Mouse (Mus musculus) kidney, embryonic 16.5 days (tissue): ENCODE data around the gene Serpine1. TPM values are rescaled to one million over a fixed set of nuclear protein-coding genes. Genes with fewer than 3 reads are reported as not detected.

Source experiments
- ATAC-seq: fragments of 200-750 bp; cut with Nextera tagmentation; 2 replicates; pipeline ENCODE4 v1.8.0; 2017; ENCODE audit warnings: moderate TSS enrichment; ENCODE audit not compliant: low FRiP score, low TSS enrichment
- H3K27ac ChIP-seq: fragments of 300-500 bp; sonication (generic); 2 replicates; pipeline ENCODE4 v1.5.1; 2014; ENCODE audit warnings: low read length
- H3K27me3 ChIP-seq: fragments of 300-500 bp; sonication (generic); 2 replicates; pipeline ENCODE4 v1.6.1; 2014; ENCODE audit warnings: low read length, control low read depth, mixed read lengths; ENCODE audit not compliant: insufficient read depth
- H3K36me3 ChIP-seq: fragments of 300-500 bp; sonication (generic); 2 replicates; pipeline ENCODE4 v1.6.1; 2014; ENCODE audit warnings: low read length, control low read depth, mixed read lengths; ENCODE audit not compliant: insufficient read depth
- H3K4me1 ChIP-seq: fragments of 300-500 bp; sonication (generic); 2 replicates; pipeline ENCODE4 v1.6.1; 2014; ENCODE audit warnings: low read length, control low read depth, mixed read lengths; ENCODE audit not compliant: insufficient read depth
- H3K4me2 ChIP-seq: fragments of 300-500 bp; sonication (generic); replicated peaks from 2 replicates; pipeline ENCODE4 v1.6.1; 2014; ENCODE audit warnings: low read depth, low read length
- H3K4me3 ChIP-seq: fragments of 300-500 bp; sonication (generic); 2 replicates; pipeline ENCODE4 v1.5.1; 2014; ENCODE audit warnings: mild to moderate bottlenecking, low read length
- H3K9ac ChIP-seq: fragments of 300-500 bp; sonication (generic); replicated peaks from 2 replicates; pipeline ENCODE4 v1.6.1; 2014; ENCODE audit warnings: low read length
- H3K9me3 ChIP-seq: fragments of 300-500 bp; sonication (generic); 2 replicates; pipeline ENCODE4 v1.6.1; 2016; ENCODE audit warnings: low read length, control low read depth
- WGBS: fragments of 180-500 bp; shearing (Covaris S2); extraction: QIAGEN DNeasy Blood & Tissue Kit; methylation state at CpG from one replicate; pipeline ENCODE4 v1.1.7; 2014; 5-methylcytosine and 5-hydroxymethylcytosine counted together
- polyA plus RNA-seq: library from polyadenylated mRNA; unstranded; fragments of >200 nt; fragmentation: Nextera tagmentation; extraction: Ambion mirVana; gene quantifications from 2 replicates; pipeline ENCODE4 v1.2.1, GENCODE M21; 2015

Gene Serpine1
- polyA plus RNA-seq, 1 experiment from 2014 or later, result 0.29 TPM

DNA sequence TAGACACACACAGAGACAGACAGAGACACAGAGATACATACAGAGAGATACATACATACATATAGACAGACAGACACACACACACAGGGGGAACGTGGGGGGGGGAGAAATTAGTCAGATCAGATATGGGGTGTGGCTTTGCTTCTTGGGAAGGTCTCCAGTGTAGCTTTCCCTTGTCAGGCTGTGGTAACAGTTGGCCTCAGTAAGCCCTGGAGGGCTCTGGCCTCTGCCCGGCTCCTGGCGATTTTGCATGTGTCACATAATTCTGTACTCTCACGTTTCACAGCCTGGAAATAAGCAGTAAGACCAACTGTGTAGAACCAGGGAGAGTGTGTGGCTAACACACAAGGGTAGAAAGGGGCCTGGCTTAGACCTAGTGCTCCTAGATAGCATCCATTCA, 28.6 kb upstream of the Serpine1 start:
- H3K9me3 ChIP-seq, result no peaks in the 10 kb centered on the region
- no peaks in the 10 kb centered on the region for H3K36me3 ChIP-seq
- no peaks in the 10 kb centered on the region; the same call in 1 of the 2 replicates for H3K4me1 ChIP-seq
- no peak overlapping the region for H3K4me2 ChIP-seq
- H3K4me3 ChIP-seq, result no peak overlapping the region
- no peak overlapping the region for H3K27ac ChIP-seq
- 42% methylated on average over 4 of the region's 4 CpGs for WGBS
- ATAC-seq, result no peak
- H3K9ac ChIP-seq, result no peak overlapping the region
- no peaks in the 10 kb centered on the region for H3K27me3 ChIP-seq

DNA sequence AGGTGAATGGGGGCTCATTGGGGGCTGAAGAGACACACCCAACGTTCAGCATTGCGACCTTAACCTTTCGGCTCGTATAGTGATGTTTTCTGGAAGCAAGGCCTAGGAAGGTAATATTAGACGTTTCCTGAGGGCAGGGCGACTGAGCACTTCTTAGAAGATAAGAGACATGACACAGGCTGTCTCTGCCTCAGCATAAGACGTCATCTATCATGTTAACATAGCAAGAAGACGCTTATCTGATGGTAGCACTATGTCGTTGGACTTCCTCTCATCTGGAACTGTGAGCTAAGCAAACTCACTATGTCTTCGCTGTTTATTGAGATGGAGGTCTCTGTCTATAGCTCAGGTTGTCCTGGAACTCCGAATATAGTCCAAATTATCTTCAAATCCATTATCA, 26.4 kb upstream of the Serpine1 start:
- H3K27me3 ChIP-seq, result no peaks in the 10 kb centered on the region
- no peak overlapping the region for H3K4me3 ChIP-seq
- no peaks in the 10 kb centered on the region for H3K36me3 ChIP-seq
- no peaks in the 10 kb centered on the region for H3K9me3 ChIP-seq
- WGBS, result 56% methylated on average over 11 of the region's 11 CpGs
- ATAC-seq, result no peak
- H3K4me2 ChIP-seq, result no peak overlapping the region
- H3K4me1 ChIP-seq, result no peaks in the 10 kb centered on the region; the same call in 1 of the 2 replicates
- H3K9ac ChIP-seq, result no peak overlapping the region
- no peak overlapping the region for H3K27ac ChIP-seq

DNA sequence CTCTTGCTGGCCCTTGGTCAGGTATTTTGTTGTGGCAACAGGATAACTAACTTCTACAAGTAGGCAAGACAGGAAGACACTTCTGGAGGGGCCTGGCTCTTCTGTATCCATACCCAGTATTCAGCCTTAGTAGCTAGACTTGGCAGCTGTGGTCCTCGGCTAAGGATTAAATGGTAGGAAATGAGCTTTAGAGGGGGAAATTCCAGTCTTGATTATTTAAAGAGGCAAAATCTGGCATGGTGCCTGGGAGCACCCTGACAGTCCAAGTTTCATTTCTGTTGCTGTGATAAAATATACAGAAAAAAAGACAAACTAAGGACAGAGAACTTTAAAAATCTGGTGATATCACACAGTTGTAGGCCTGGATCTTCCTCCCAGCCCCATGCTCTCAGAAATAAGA, 24.0 kb upstream of the Serpine1 start:
- H3K9me3 ChIP-seq, result no peaks in the 10 kb centered on the region
- no peaks in the 10 kb centered on the region for H3K36me3 ChIP-seq
- H3K27ac ChIP-seq, result peak overlapping the region; percentile 20; the same call in 1 of the 2 replicates
- no peaks in the 10 kb centered on the region for H3K4me1 ChIP-seq
- ATAC-seq, result no peak
- H3K4me2 ChIP-seq, result no peak overlapping the region
- 60% methylated on average over 1 of the region's 1 CpGs for WGBS
- H3K9ac ChIP-seq, result no peak overlapping the region
- H3K27me3 ChIP-seq, result no peaks in the 10 kb centered on the region
- no peak overlapping the region for H3K4me3 ChIP-seq

DNA sequence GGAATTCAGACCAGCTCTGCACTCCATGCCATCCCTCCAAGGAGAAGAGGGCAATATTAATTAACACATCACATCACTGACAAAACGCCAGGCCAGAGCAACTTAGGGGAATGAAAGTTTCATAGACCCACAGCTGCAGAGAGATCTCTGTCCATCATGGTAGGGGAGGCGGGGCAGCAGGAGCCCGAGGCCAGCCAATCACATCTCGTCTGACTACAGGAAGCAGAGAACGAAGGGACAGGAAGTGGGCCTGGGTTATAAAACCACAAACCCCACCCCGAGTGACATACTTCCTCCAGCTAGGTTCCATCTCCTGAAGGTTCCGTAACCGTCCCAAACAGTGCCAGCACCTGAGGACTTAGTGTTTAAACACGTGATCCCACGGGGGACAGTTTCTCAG, 23.1 kb upstream of the Serpine1 start:
- WGBS, result 86% methylated on average over 10 of the region's 10 CpGs
- ATAC-seq, result no peak

DNA sequence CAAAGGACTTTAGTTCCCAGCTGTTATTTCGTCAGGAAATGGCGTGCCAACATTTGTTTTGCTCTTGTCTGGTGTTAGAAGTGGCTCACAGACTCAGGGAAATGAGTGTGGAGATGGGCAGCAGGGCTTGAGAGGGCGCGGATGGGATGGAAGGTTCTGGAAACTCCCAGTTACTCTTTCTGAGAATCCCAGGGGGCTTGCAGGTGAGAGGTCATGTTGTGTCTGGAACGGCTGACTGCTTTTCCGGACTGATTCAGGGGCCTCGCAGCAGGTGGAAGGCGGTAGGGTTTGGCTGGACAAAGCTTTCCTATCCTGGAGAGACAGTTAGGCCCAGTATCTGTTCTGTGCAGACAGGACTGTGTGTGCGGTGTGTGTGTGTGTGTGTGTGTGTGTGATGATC, 21.7 kb upstream of the Serpine1 start:
- H3K4me1 ChIP-seq, result no peaks in the 10 kb centered on the region
- 30% methylated on average over 9 of the region's 9 CpGs for WGBS
- H3K4me2 ChIP-seq, result no peak overlapping the region
- H3K36me3 ChIP-seq, result no peaks in the 10 kb centered on the region
- no peaks in the 10 kb centered on the region for H3K9me3 ChIP-seq
- no peak overlapping the region for H3K9ac ChIP-seq
- no peak overlapping the region for H3K27ac ChIP-seq
- no peak overlapping the region for H3K4me3 ChIP-seq
- ATAC-seq, result no peak
- H3K27me3 ChIP-seq, result no peaks in the 10 kb centered on the region

More for the DNA sequence above, 23.1 kb upstream of the Serpine1 start:
- Histone ChIP-seq H3K4me3 (no peak overlapping the region), H3K27me3 (no peaks in the 10 kb centered on the region), H3K4me1 (no peaks in the 10 kb centered on the region), H3K9me3 (no peaks in the 10 kb centered on the region), H3K36me3 (no peaks in the 10 kb centered on the region), H3K27ac (no peak overlapping the region), H3K9ac (no peak overlapping the region), H3K4me2 (no peak overlapping the region)

DNA sequence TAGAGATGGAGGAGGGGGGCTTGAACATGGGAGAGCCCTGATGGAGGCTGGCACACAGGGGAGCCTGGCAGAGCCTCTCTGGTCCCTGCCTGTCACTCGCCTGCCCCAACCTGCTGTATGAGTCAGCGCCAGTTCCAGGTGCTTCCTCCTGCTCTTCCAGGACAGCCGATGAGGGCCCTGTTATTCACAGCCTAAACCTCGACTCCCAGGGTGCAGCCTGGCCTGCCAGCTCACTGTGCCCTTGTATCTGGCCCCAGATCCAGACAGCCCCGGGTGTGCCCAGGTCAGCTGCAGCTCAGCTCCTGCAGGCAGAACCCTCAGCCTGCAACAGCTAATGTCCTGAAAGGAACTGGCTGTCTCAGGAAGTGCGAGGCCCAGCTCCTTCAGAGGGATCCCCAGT, 19.5 kb upstream of the Serpine1 start:
- no peaks in the 10 kb centered on the region for H3K9me3 ChIP-seq
- no peak overlapping the region for H3K4me3 ChIP-seq
- no peak overlapping the region for H3K27ac ChIP-seq
- no peak overlapping the region for H3K9ac ChIP-seq
- no peaks in the 10 kb centered on the region for H3K27me3 ChIP-seq
- H3K4me1 ChIP-seq, result no peaks in the 10 kb centered on the region
- 0 out of 2 replicates have a peak, but pooled peaks have one; percentile 15 for ATAC-seq
- no peak overlapping the region for H3K4me2 ChIP-seq
- no peaks in the 10 kb centered on the region for H3K36me3 ChIP-seq
- WGBS, result 64% methylated on average over 6 of the region's 6 CpGs

DNA sequence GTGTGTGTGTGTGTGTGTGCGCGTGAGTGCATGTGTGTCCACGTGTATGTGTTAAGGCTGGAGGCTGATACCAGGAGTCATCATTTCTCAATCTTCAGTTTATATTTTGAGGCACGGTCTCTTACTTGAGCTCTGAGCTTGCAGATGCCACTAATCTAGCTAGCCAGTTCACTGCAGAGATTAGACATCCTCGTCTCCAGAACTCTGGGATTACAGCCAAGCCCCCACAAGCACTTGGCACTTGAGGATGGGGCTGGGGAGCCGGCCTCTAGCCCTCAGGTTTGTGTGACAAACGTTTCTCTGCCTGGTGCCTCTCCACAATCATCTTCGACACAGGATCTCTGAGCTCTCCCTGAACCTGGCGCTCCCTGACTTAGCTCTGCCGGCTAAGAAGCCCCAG, 18.8 kb upstream of the Serpine1 start:
- WGBS, result 74% methylated on average over 10 of the region's 10 CpGs

DNA sequence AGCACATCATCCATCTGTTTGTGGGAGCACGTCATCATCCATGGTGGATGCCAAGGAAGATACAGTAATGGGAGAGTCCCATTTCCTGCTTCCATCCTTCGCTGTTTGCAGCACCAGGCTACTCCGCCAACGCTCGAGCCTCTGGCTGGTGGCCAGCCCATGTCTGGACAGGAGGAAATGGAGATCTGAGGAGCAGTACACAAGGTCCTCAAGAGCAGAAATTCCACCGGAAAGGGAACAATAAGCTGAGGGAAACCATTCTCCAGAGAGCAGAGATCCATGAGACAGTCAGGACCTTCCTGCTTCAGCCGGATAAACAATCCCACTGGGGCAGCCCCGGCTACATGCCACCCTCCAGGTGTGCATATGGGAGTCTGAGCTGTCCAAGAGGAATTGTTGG, 15.3 kb upstream of the Serpine1 start:
- Histone ChIP-seq H3K36me3 (no peaks in the 10 kb centered on the region), H3K9me3 (no peaks in the 10 kb centered on the region), H3K4me1 (no peaks in the 10 kb centered on the region), H3K27me3 (no peaks in the 10 kb centered on the region), H3K9ac (no peak overlapping the region), H3K27ac (no peak overlapping the region), H3K4me3 (no peak overlapping the region), H3K4me2 (no peak overlapping the region)
- ATAC-seq, result peak; percentile 35; the same call in 1 of the 2 replicates
- 77% methylated on average over 8 of the region's 8 CpGs for WGBS

More for the DNA sequence above, 18.8 kb upstream of the Serpine1 start:
- no peak overlapping the region for H3K27ac ChIP-seq
- no peaks in the 10 kb centered on the region for H3K27me3 ChIP-seq
- ATAC-seq, result no peak
- H3K4me3 ChIP-seq, result no peak overlapping the region
- H3K9me3 ChIP-seq, result no peaks in the 10 kb centered on the region
- H3K9ac ChIP-seq, result no peak overlapping the region
- H3K36me3 ChIP-seq, result no peaks in the 10 kb centered on the region
- no peaks in the 10 kb centered on the region for H3K4me1 ChIP-seq
- no peak overlapping the region for H3K4me2 ChIP-seq

DNA sequence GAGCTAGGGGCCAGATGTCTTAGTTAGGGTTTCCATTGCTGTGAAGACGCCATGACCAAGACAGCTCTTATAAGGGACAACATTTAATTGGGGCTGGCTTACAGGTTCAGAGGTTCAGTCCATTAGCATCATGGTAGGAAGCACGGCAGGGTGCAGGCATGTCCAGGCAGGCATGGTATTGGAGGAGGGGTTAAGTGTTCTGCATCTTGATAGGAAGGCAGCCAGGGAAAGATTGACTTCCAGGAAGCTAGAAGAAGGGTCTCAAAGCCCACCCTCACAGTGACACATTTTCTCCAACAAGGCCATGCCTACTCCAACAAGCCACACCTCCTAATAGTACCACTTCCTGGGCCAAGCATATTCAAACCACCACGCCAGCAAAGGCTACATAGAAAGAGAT, 13.7 kb upstream of the Serpine1 start:
- no peak overlapping the region for H3K9ac ChIP-seq
- no peaks in the 10 kb centered on the region for H3K9me3 ChIP-seq
- WGBS, result 89% methylated on average over 3 of the region's 3 CpGs
- ATAC-seq, result no peak
- no peaks in the 10 kb centered on the region for H3K27me3 ChIP-seq
- H3K4me1 ChIP-seq, result no peaks in the 10 kb centered on the region
- H3K27ac ChIP-seq, result no peak overlapping the region
- no peak overlapping the region for H3K4me3 ChIP-seq
- no peak overlapping the region for H3K4me2 ChIP-seq
- no peaks in the 10 kb centered on the region for H3K36me3 ChIP-seq

DNA sequence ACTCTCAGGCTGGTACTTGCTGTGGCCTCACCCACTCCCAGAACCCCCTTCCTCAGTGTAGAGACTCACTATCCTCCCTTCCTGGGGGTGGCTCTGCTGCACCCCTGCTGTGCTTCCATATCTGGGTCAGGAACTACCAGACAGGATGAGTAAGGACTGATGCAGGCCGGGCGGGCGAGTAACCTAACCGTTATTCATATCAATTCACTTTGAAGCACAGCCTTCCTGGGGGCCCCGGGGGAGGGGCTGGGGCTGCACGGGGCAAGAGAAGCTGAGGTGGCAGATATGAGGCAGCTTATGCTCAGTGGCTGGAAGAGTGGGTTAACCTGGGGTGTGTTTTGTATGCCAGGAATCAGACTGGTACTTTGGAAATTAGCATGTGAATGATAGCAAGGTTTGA, 13.0 kb upstream of the Serpine1 start:
- Histone ChIP-seq H3K4me2 (no peak overlapping the region), H3K27me3 (no peaks in the 10 kb centered on the region), H3K4me1 (no peaks in the 10 kb centered on the region; the same call in 1 of the 2 replicates), H3K27ac (no peak overlapping the region), H3K36me3 (no peaks in the 10 kb centered on the region), H3K9me3 (no peaks in the 10 kb centered on the region), H3K9ac (no peak overlapping the region), H3K4me3 (no peak overlapping the region)
- 76% methylated on average over 6 of the region's 6 CpGs for WGBS
- no peak for ATAC-seq
